8 mouse cellular contexts compared by ENCODE assay signal in the genomic region with DNA sequence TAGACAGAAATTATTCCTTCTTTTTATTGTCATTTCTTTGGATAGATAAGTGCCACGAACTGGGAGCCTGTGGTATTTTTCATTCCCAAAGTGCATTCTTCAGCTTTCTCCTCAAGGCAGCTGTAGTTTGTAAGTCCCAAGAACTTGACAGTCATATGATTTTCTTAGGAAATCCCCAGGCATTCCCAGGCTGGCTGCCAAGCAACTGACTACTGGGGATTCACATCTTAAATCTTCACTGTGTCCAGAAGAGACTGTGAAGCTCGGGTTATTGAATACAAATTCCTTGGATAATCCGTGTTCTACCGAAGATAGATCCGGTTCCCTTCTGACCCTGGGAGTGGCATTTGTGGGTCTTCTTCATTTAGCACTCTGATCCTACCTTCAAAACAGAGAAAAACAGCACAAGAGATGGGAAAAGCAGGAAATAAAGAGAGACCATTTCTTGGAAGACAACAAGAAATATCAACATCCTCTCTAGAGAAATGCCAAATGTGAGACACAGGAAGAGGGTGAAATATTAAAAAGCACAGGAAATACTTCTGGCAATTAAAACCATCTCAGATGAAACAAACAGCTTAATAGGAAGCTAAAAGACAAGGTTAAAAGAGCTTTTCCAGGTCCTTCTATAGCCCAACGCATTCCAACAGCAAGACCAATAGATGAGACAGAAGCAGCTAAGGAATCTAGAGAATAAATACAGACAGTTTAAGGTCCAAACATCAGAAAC.
DNase-seq lines count a peak whose midpoint lies in the region; ATAC-seq and TF ChIP-seq lines count a peak whose summit lies in the region.

No protein-coding gene starts in this region.

- no peak for ATAC-seq in limb, embryonic 14.5 days (ENCODE audit: low FRiP score, low read depth)
- ATAC-seq in lung, postnatal 0 days, result peak; percentile 81
- no peak for ATAC-seq in megakaryocyte, adult 5-6 weeks (ENCODE audit: poor library complexity, severe bottlenecking)

- H3K4me3 ChIP-seq in limb, embryonic 14.5 days (replicated peaks; ENCODE audit: low read length), result no peak overlapping the region
- no peak overlapping the region for H3K4me3 ChIP-seq in limb, embryonic 10.5 days
- no peak overlapping the region for H3K4me3 ChIP-seq in lung, postnatal 0 days (ENCODE audit: low read depth, low read length)

- TF ChIP-seq POLR2A in limb, embryonic 14.5 days (IDR thresholded peaks at IDR 0.05; ENCODE audit: borderline replicate concordance, extremely low read depth, insufficient read depth, insufficient read length), result no peak

- DNase-seq in limb, embryonic 14.5 days (ENCODE audit: low spot score), result peak; percentile 49
- no peak for DNase-seq in limb, embryonic 10.5 days (ENCODE audit: low spot score)
- DNase-seq in adrenal gland, postnatal 36 days, result peak; percentile 79 to 86
- peak; percentile 86 to 89 for DNase-seq in heart, postnatal 10 days
- peak; percentile 91 for DNase-seq in lung, postnatal 0 days (ENCODE audit: low spot score)
- DNase-seq in cerebellum, postnatal 4 days (ENCODE audit: low spot score in 2 of 2), result no peak
- DNase-seq in thymus, postnatal 14 days, result no peak

- WGBS in limb, embryonic 14.5 days, result 67% methylated on average over 6 of the region's 6 CpGs
- WGBS in limb, embryonic 10.5 days, result 88% methylated on average over 6 of the region's 6 CpGs
- WGBS in lung, postnatal 0 days, result 48% methylated on average over 6 of the region's 6 CpGs

- no peak for TF ChIP-seq CTCF in lung, postnatal 0 days (IDR thresholded peaks at IDR 0.05)

- no peaks in the 10 kb centered on the region for H3K4me1 ChIP-seq in limb, embryonic 14.5 days (ENCODE audit: control insufficient read depth, insufficient read depth, low read length)
- H3K4me1 ChIP-seq in limb, embryonic 10.5 days, result no peaks in the 10 kb centered on the region
- peaks cover 3% of the 10 kb centered on the region; the same call in 1 of the 2 replicates for H3K4me1 ChIP-seq in lung, postnatal 0 days (ENCODE audit: insufficient read depth, low read depth, low read length)

- no peaks in the 10 kb centered on the region for H3K27me3 ChIP-seq in limb, embryonic 14.5 days (ENCODE audit: control insufficient read depth, insufficient read depth, low read length)
- H3K27me3 ChIP-seq in limb, embryonic 10.5 days (ENCODE audit: low read depth, poor library complexity, severe bottlenecking), result no peaks in the 10 kb centered on the region
- H3K27me3 ChIP-seq in lung, postnatal 0 days (replicated peaks; ENCODE audit: insufficient read depth, low read length), result no peaks in the 10 kb centered on the region

- H3K9ac ChIP-seq in limb, embryonic 14.5 days (ENCODE audit: low read depth, low read length, severe bottlenecking), result no peak overlapping the region
- H3K9ac ChIP-seq in lung, postnatal 0 days (replicated peaks; ENCODE audit: low read depth), result no peak overlapping the region

- H3K27ac ChIP-seq in limb, embryonic 14.5 days (replicated peaks; ENCODE audit: low read depth, low read length), result no peak overlapping the region
- H3K27ac ChIP-seq in limb, embryonic 10.5 days, result no peak overlapping the region
- peak overlapping the region; percentile 63 for H3K27ac ChIP-seq in lung, postnatal 0 days (ENCODE audit: low read length)

- peak; percentile 62 for TF ChIP-seq EP300 in lung, postnatal 0 days (IDR thresholded peaks at IDR 0.05)

- intact Hi-C loops in heart, postnatal 10 days (cut with DNase I), result no loop called here

- H3K9me3 ChIP-seq in limb, embryonic 14.5 days (ENCODE audit: control insufficient read depth, low read length), result no peaks in the 10 kb centered on the region
- H3K9me3 ChIP-seq in limb, embryonic 10.5 days (replicated peaks), result no peaks in the 10 kb centered on the region
- no peaks in the 10 kb centered on the region for H3K9me3 ChIP-seq in lung, postnatal 0 days (ENCODE audit: low read length)

- H3K4me2 ChIP-seq in limb, embryonic 14.5 days (replicated peaks; ENCODE audit: low read depth, low read length, severe bottlenecking), result no peak overlapping the region
- H3K4me2 ChIP-seq in lung, postnatal 0 days (replicated peaks; ENCODE audit: low read depth, low read length), result 0 out of 2 replicates have a peak overlapping the region, but pooled peaks have one; percentile 12

- no peaks in the 10 kb centered on the region for H3K36me3 ChIP-seq in limb, embryonic 14.5 days (ENCODE audit: control insufficient read depth, insufficient read depth, low read length)
- H3K36me3 ChIP-seq in limb, embryonic 10.5 days, result no peaks in the 10 kb centered on the region
- no peaks in the 10 kb centered on the region for H3K36me3 ChIP-seq in lung, postnatal 0 days (ENCODE audit: insufficient read depth, low read length)

Comparison
In these comparisons a context has a peak if more than half of its experiments do, and no peak if none do; other contexts are left out.
1. DNase-seq: peak in limb, embryonic 14.5 days (single experiment), adrenal gland, postnatal 36 days (2 of 2), heart, postnatal 10 days (2 of 2) and lung, postnatal 0 days (single experiment); none in limb, embryonic 10.5 days (single experiment), cerebellum, postnatal 4 days (0 of 2) and thymus, postnatal 14 days (single experiment).